Mouse (Mus musculus): ENCODE measurements around the gene Zkscan16. TPM values are rescaled to one million over a fixed set of nuclear protein-coding genes. Genes with fewer than 3 reads are reported as not detected.

Zkscan16 gene
- polyA plus RNA-seq, 1 experiment from 2014 or later, result 0.73 TPM

- Histone ChIP-seq H3K9ac (ENCODE audit: low read depth, low read length) (no peak overlapping the region), H3K9me3 (ENCODE audit: control insufficient read depth, low read length) (no peaks in the 10 kb centered on the region), H3K4me1 (replicated peaks; ENCODE audit: control insufficient read depth, insufficient read depth, low read length) (no peaks in the 10 kb centered on the region), H3K27ac (ENCODE audit: low read depth, low read length) (no peak overlapping the region), H3K27me3 (ENCODE audit: control insufficient read depth, insufficient read depth, low read length) (no peaks in the 10 kb centered on the region), H3K4me2 (replicated peaks; ENCODE audit: low read depth, low read length) (no peak overlapping the region), H3K36me3 (ENCODE audit: control insufficient read depth, insufficient read depth, low read length) (no peaks in the 10 kb centered on the region), H3K4me3 (ENCODE audit: low read depth, low read length) (no peak overlapping the region)
- WGBS, result 95% methylated on average over 15 of the region's 15 CpGs
- ATAC-seq (ENCODE audit: low FRiP score) (no peak), DNase-seq (ENCODE audit: low spot score) (no peak)
These were observed 18.3 kb downstream of the Zkscan16 start for GRCm38 (mm10) chr4:58961719-58962118.

GRCm38 (mm10) chr4:58963271-58963670 is 19.8 kb downstream of the Zkscan16 start:
- DNase-seq (ENCODE audit: low spot score), result no peak
- 92% methylated on average over 4 of the region's 4 CpGs for WGBS
- no peak overlapping the region for H3K9ac ChIP-seq (ENCODE audit: low read depth, low read length)
- H3K4me3 ChIP-seq (ENCODE audit: low read depth, low read length), result no peak overlapping the region
- no peaks in the 10 kb centered on the region for H3K9me3 ChIP-seq (ENCODE audit: control insufficient read depth, low read length)
- no peak for ATAC-seq (ENCODE audit: low FRiP score)
- H3K4me1 ChIP-seq (replicated peaks; ENCODE audit: control insufficient read depth, insufficient read depth, low read length), result no peaks in the 10 kb centered on the region
- H3K4me2 ChIP-seq (replicated peaks; ENCODE audit: low read depth, low read length), result no peak overlapping the region
- H3K36me3 ChIP-seq (ENCODE audit: control insufficient read depth, insufficient read depth, low read length), result no peaks in the 10 kb centered on the region
- H3K27ac ChIP-seq (ENCODE audit: low read depth, low read length), result no peak overlapping the region
- H3K27me3 ChIP-seq (ENCODE audit: control insufficient read depth, insufficient read depth, low read length), result no peaks in the 10 kb centered on the region

- no peak for DNase-seq (ENCODE audit: low spot score)
- no peak for ATAC-seq (ENCODE audit: low FRiP score)
- Histone ChIP-seq H3K27ac (ENCODE audit: low read depth, low read length) (no peak overlapping the region), H3K4me2 (replicated peaks; ENCODE audit: low read depth, low read length) (no peak overlapping the region), H3K4me1 (replicated peaks; ENCODE audit: control insufficient read depth, insufficient read depth, low read length) (no peaks in the 10 kb centered on the region), H3K9me3 (ENCODE audit: control insufficient read depth, low read length) (no peaks in the 10 kb centered on the region), H3K36me3 (ENCODE audit: control insufficient read depth, insufficient read depth, low read length) (no peaks in the 10 kb centered on the region), H3K27me3 (ENCODE audit: control insufficient read depth, insufficient read depth, low read length) (no peaks in the 10 kb centered on the region), H3K9ac (ENCODE audit: low read depth, low read length) (no peak overlapping the region), H3K4me3 (ENCODE audit: low read depth, low read length) (no peak overlapping the region)
- 85% methylated on average over 1 of the region's 1 CpGs for WGBS
These were observed 21.7 kb downstream of the Zkscan16 start for GRCm38 (mm10) chr4:58965136-58965535.

- WGBS, result 86% methylated on average over 4 of the region's 4 CpGs
These were observed 27.2 kb downstream of the Zkscan16 start for GRCm38 (mm10) chr4:58970678-58971077.

GRCm38 (mm10) chr4:58975711-58976110 is 32.3 kb downstream of the Zkscan16 start:
- Histone ChIP-seq H3K4me2 (replicated peaks; ENCODE audit: low read depth, low read length) (no peak overlapping the region), H3K4me1 (replicated peaks; ENCODE audit: control insufficient read depth, insufficient read depth, low read length) (no peaks in the 10 kb centered on the region), H3K27ac (ENCODE audit: low read depth, low read length) (no peak overlapping the region), H3K9me3 (ENCODE audit: control insufficient read depth, low read length) (no peaks in the 10 kb centered on the region), H3K27me3 (ENCODE audit: control insufficient read depth, insufficient read depth, low read length) (no peaks in the 10 kb centered on the region), H3K4me3 (ENCODE audit: low read depth, low read length) (no peak overlapping the region), H3K36me3 (ENCODE audit: control insufficient read depth, insufficient read depth, low read length) (no peaks in the 10 kb centered on the region), H3K9ac (ENCODE audit: low read depth, low read length) (no peak overlapping the region)
- no peak for ATAC-seq (ENCODE audit: low FRiP score)
- WGBS, result 77% methylated on average over 5 of the region's 5 CpGs
- DNase-seq (ENCODE audit: low spot score), result no peak

More at GRCm38 (mm10) chr4:58970678-58971077, 27.2 kb downstream of the Zkscan16 start:
- DNase-seq (ENCODE audit: low spot score) (no peak), ATAC-seq (ENCODE audit: low FRiP score) (no peak)
- Histone ChIP-seq H3K4me3 (ENCODE audit: low read depth, low read length) (no peak overlapping the region), H3K27me3 (ENCODE audit: control insufficient read depth, insufficient read depth, low read length) (no peaks in the 10 kb centered on the region), H3K36me3 (ENCODE audit: control insufficient read depth, insufficient read depth, low read length) (no peaks in the 10 kb centered on the region), H3K9me3 (ENCODE audit: control insufficient read depth, low read length) (no peaks in the 10 kb centered on the region), H3K4me1 (replicated peaks; ENCODE audit: control insufficient read depth, insufficient read depth, low read length) (no peaks in the 10 kb centered on the region), H3K9ac (ENCODE audit: low read depth, low read length) (no peak overlapping the region), H3K27ac (ENCODE audit: low read depth, low read length) (no peak overlapping the region), H3K4me2 (replicated peaks; ENCODE audit: low read depth, low read length) (no peak overlapping the region)

- ATAC-seq (ENCODE audit: low FRiP score) (no peak), DNase-seq (ENCODE audit: low spot score) (no peak)
- Histone ChIP-seq H3K27ac (ENCODE audit: low read depth, low read length) (no peak overlapping the region), H3K36me3 (ENCODE audit: control insufficient read depth, insufficient read depth, low read length) (no peaks in the 10 kb centered on the region), H3K4me3 (ENCODE audit: low read depth, low read length) (no peak overlapping the region), H3K27me3 (ENCODE audit: control insufficient read depth, insufficient read depth, low read length) (no peaks in the 10 kb centered on the region), H3K9me3 (ENCODE audit: control insufficient read depth, low read length) (no peaks in the 10 kb centered on the region), H3K4me2 (replicated peaks; ENCODE audit: low read depth, low read length) (no peak overlapping the region), H3K9ac (ENCODE audit: low read depth, low read length) (no peak overlapping the region), H3K4me1 (replicated peaks; ENCODE audit: control insufficient read depth, insufficient read depth, low read length) (no peaks in the 10 kb centered on the region)
- 75% methylated on average over 6 of the region's 6 CpGs for WGBS
These were observed 38.0 kb downstream of the Zkscan16 start for GRCm38 (mm10) chr4:58981421-58981820.

- DNase-seq (ENCODE audit: low spot score) (no peak), ATAC-seq (ENCODE audit: low FRiP score) (no peak)
- no peak overlapping the region for H3K4me2 ChIP-seq (replicated peaks; ENCODE audit: low read depth, low read length)
- no peak overlapping the region for H3K9ac ChIP-seq (ENCODE audit: low read depth, low read length)
- H3K27ac ChIP-seq (ENCODE audit: low read depth, low read length), result no peak overlapping the region
- H3K4me3 ChIP-seq (ENCODE audit: low read depth, low read length), result no peak overlapping the region
- no peaks in the 10 kb centered on the region for H3K4me1 ChIP-seq (replicated peaks; ENCODE audit: control insufficient read depth, insufficient read depth, low read length)
- no peaks in the 10 kb centered on the region for H3K27me3 ChIP-seq (ENCODE audit: control insufficient read depth, insufficient read depth, low read length)
- no peaks in the 10 kb centered on the region for H3K9me3 ChIP-seq (ENCODE audit: control insufficient read depth, low read length)
- WGBS, result 86% methylated on average over 8 of the region's 8 CpGs
- no peaks in the 10 kb centered on the region for H3K36me3 ChIP-seq (ENCODE audit: control insufficient read depth, insufficient read depth, low read length)
These were observed 39.4 kb downstream of the Zkscan16 start for GRCm38 (mm10) chr4:58982806-58983205.

GRCm38 (mm10) chr4:58985157-58985648 is 41.8 kb downstream of the Zkscan16 start:
- H3K9me3 ChIP-seq (ENCODE audit: control insufficient read depth, low read length), result no peaks in the 10 kb centered on the region
- 25% methylated on average over 7 of the region's 7 CpGs for WGBS
- peak; percentile 39; the same call in 1 of the 2 replicates for ATAC-seq (ENCODE audit: low FRiP score)

GRCm38 (mm10) chr4:58986540-58987190 is 43.2 kb downstream of the Zkscan16 start, which contains the start of gene Ptgr1:
TSS of gene Ptgr1 (minus strand) at chr4:58987119.
- H3K9me3 ChIP-seq (ENCODE audit: control insufficient read depth, low read length), result no peaks in the 10 kb centered on the region
- DNase-seq (ENCODE audit: low spot score) (peak; percentile 87), ATAC-seq (ENCODE audit: low FRiP score) (peak; percentile 67)
- H3K27ac ChIP-seq (ENCODE audit: low read depth, low read length), result no peak within 1 kb of the TSS
- H3K4me3 ChIP-seq (ENCODE audit: low read depth, low read length), result peak within 1 kb of the TSS; percentile 55
- H3K27me3 ChIP-seq (ENCODE audit: control insufficient read depth, insufficient read depth, low read length), result no peaks in the 10 kb centered on the region
- H3K4me2 ChIP-seq (replicated peaks; ENCODE audit: low read depth, low read length), result peak within 1 kb of the TSS; percentile 85
- H3K36me3 ChIP-seq (ENCODE audit: control insufficient read depth, insufficient read depth, low read length), result no peaks in the 10 kb centered on the region
- H3K9ac ChIP-seq (ENCODE audit: low read depth, low read length), result peak within 1 kb of the TSS; percentile 66
- no peaks in the 10 kb centered on the region for H3K4me1 ChIP-seq (replicated peaks; ENCODE audit: control insufficient read depth, insufficient read depth, low read length)
- WGBS, result 3% methylated on average over 28 of the region's 28 CpGs

More at GRCm38 (mm10) chr4:58985157-58985648, 41.8 kb downstream of the Zkscan16 start:
- no peaks in the 10 kb centered on the region for H3K27me3 ChIP-seq (ENCODE audit: control insufficient read depth, insufficient read depth, low read length)
- H3K4me2 ChIP-seq (replicated peaks; ENCODE audit: low read depth, low read length), result no peak overlapping the region
- H3K27ac ChIP-seq (ENCODE audit: low read depth, low read length), result no peak overlapping the region
- H3K9ac ChIP-seq (ENCODE audit: low read depth, low read length), result no peak overlapping the region
- H3K4me1 ChIP-seq (replicated peaks; ENCODE audit: control insufficient read depth, insufficient read depth, low read length), result no peaks in the 10 kb centered on the region
- no peak overlapping the region for H3K4me3 ChIP-seq (ENCODE audit: low read depth, low read length)
- peak; percentile 89 for DNase-seq (ENCODE audit: low spot score)
- no peaks in the 10 kb centered on the region for H3K36me3 ChIP-seq (ENCODE audit: control insufficient read depth, insufficient read depth, low read length)
